Mouse (Mus musculus) lung, embryonic 15.5 days (tissue): ENCODE data around the gene Mybbp1a. TPM values are rescaled to one million over a fixed set of nuclear protein-coding genes. Genes with fewer than 3 reads are reported as not detected.

Source experiments
- ATAC-seq: fragments of 200-750 bp; cut with Nextera tagmentation; 2 replicates; pipeline ENCODE4 v1.8.0; 2017; ENCODE audit warnings: moderate number of reproducible peaks, borderline replicate concordance; ENCODE audit not compliant: low FRiP score, low TSS enrichment; ENCODE audit errors: extremely low read depth
- H3K27ac ChIP-seq: fragments of 300-500 bp; sonication (generic); 2 replicates; pipeline ENCODE4 v1.5.1; 2015; ENCODE audit warnings: moderate library complexity, mild to moderate bottlenecking, inconsistent platforms
- H3K27me3 ChIP-seq: fragments of 300-500 bp; sonication (generic); 2 replicates; pipeline ENCODE4 v1.6.1; 2015; ENCODE audit warnings: inconsistent platforms
- H3K36me3 ChIP-seq: fragments of 300-500 bp; sonication (generic); 2 replicates; pipeline ENCODE4 v1.6.1; 2015; ENCODE audit warnings: inconsistent platforms
- H3K4me1 ChIP-seq: fragments of 300-500 bp; sonication (generic); 2 replicates; pipeline ENCODE4 v1.6.1; 2015; ENCODE audit warnings: inconsistent platforms
- H3K4me2 ChIP-seq: fragments of 300-500 bp; sonication (generic); 2 replicates; pipeline ENCODE4 v1.6.1; 2015; ENCODE audit warnings: inconsistent platforms, mild to moderate bottlenecking, moderate library complexity
- H3K4me3 ChIP-seq: fragments of 300-500 bp; sonication (generic); 2 replicates; pipeline ENCODE4 v1.5.1; 2015; ENCODE audit warnings: mild to moderate bottlenecking, inconsistent platforms
- H3K9ac ChIP-seq: fragments of 300-500 bp; sonication (generic); 2 replicates; pipeline ENCODE4 v1.6.1; 2015; ENCODE audit warnings: inconsistent platforms
- H3K9me3 ChIP-seq: fragments of 300-500 bp; sonication (generic); 2 replicates; pipeline ENCODE4 v1.6.1; 2016; ENCODE audit warnings: inconsistent platforms
- WGBS: fragments of 180-500 bp; shearing (Covaris S2); methylation state at CpG from one replicate; pipeline ENCODE4 v1.1.7; 2015; 5-methylcytosine and 5-hydroxymethylcytosine counted together
- polyA plus RNA-seq: library from polyadenylated mRNA; unstranded; fragments of >200 nt; fragmentation: Nextera tagmentation; extraction: Ambion mirVana; gene quantifications from 2 replicates; pipeline ENCODE4 v1.2.1, GENCODE M21; 2015

Mybbp1a gene
- polyA plus RNA-seq, 1 experiment from 2014 or later = 140 TPM

DNA sequence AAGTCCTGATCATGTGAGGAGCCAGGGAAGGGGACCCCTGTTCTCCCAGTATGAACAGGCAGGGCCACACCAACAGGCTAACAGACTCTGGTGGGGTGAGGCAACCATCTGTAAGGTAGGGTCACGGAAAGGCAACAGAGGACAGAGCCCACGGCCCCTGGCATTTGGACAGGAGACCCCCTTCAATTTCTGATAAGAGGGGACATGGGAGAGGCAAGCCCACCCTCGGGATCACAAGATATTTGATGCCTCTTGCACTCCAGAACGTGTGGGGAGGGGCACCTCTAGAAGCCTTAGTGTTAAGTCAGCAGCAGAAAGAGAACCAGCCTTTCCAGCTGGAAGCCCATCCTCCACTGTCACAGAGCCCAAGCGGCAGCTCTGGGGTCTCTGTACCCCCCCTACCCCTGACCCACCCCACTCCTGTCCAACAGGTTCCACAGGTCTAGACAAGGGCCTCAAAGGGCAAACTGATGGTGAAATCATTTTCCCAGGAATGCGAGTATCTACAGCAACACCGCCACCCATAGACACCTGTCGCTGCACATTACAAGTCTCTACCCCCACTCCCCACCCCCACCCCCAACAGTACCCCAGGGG, 35.0 kb upstream of the Mybbp1a start:
- Histone ChIP-seq H3K4me2 (peak overlapping the region; percentile 95), H3K27me3 (no peaks in the 10 kb centered on the region), H3K36me3 (peaks cover 12% of the 10 kb centered on the region), H3K4me1 (peaks cover 83% of the 10 kb centered on the region), H3K27ac (peak overlapping the region; percentile 91), H3K4me3 (peak overlapping the region; percentile 95; the same call in 1 of the 2 replicates), H3K9me3 (no peaks in the 10 kb centered on the region), H3K9ac (no peak overlapping the region)
- WGBS = 37% methylated on average over 8 of the region's 8 CpGs
- peak; percentile 31; the same call in 1 of the 2 replicates for ATAC-seq

DNA sequence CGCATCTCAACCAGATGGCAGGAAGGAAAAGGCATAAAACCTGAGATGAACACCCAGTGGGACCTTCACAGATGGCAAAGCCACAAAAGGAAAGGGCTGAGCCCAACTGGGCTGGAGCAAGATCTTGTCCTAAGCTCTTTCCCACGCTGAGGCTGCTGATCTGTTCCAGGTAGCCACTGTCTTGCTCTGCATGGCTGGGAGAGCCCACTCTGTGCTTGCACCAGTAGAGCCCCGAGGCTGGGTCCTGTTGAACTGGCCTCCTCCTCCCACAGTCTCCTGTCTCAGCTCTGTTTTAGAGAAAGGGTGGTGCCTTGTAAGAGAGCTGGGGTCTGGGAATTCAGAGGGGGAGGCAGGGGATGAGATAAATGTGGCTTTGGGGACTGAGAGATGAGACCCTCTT, 34.1 kb upstream of the Mybbp1a start:
- Histone ChIP-seq H3K27ac (peak overlapping the region; percentile 91), H3K36me3 (peaks cover 8% of the 10 kb centered on the region; the same call in 1 of the 2 replicates), H3K27me3 (no peaks in the 10 kb centered on the region), H3K9me3 (no peaks in the 10 kb centered on the region), H3K9ac (0 out of 2 replicates have a peak overlapping the region, but pooled peaks have one; percentile 5), H3K4me3 (peak overlapping the region; percentile 95; the same call in 1 of the 2 replicates), H3K4me1 (peaks cover 78% of the 10 kb centered on the region), H3K4me2 (peak overlapping the region; percentile 95)
- 23% methylated on average over 3 of the region's 3 CpGs for WGBS
- ATAC-seq = no peak

DNA sequence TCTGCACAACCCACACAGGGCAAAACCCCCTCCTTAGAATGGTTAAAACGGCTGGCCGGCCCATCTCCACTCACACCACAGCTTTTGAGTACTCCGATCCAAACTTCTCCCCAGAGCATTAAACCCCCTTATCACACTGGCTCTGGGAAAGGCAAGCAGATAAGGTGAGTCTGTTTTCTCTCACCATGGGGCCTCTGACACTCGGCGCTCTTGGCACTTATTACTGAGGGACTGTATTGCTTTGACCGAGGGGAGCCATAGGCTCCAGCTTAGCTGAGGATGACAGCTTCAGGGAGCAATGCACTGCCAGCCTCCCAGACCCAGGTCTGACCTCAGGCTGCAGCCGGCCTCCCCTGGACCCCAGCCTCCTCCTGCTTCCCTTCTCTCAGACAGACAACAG, 33.6 kb upstream of the Mybbp1a start:
- no peak for ATAC-seq
- H3K4me1 ChIP-seq = peaks cover 78% of the 10 kb centered on the region
- peak overlapping the region; percentile 91 for H3K27ac ChIP-seq
- peak overlapping the region; percentile 95 for H3K4me3 ChIP-seq
- H3K9ac ChIP-seq = peak overlapping the region; percentile 25
- H3K27me3 ChIP-seq = no peaks in the 10 kb centered on the region
- 3% methylated on average over 7 of the region's 7 CpGs for WGBS
- H3K36me3 ChIP-seq = peaks cover 4% of the 10 kb centered on the region; the same call in 1 of the 2 replicates
- H3K9me3 ChIP-seq = no peaks in the 10 kb centered on the region
- H3K4me2 ChIP-seq = peak overlapping the region; percentile 95

DNA sequence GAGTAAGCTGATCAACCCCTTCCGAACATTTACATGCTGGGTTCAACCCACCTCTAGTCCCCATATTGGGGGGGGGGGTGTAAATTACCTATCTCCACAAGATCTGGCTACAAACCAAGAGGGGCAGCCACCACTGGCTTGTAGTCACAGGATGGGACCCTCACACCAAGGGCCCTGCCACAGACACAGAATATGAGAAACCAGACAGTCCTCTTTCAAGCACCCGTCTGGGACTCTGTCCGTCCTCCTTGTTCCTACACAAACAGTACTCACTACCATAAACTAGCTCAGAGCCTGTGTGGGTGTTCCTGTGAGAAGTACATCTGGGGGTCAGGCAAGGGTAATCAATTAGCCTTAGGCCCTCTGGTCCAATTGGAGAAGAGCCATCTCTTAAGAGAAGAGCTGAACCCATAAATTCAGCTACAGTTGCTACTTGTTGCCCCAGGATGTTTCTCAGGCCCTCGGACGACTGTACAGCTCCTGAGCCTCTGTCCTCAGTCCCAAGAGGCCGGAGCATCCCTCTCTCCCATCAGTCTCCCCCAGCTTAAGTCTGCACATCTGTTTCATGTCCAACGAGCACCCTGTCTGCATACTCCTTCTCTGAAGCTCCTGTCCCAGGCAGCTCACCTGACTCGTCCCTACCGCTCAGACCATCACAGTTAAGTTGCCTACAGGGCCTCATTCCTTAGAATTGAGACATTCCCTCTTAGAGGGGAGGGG, 32.5 kb upstream of the Mybbp1a start:
- Histone ChIP-seq H3K4me3 (peak overlapping the region; percentile 95), H3K9ac (peak overlapping the region; percentile 96), H3K27me3 (no peaks in the 10 kb centered on the region), H3K4me1 (peaks cover 81% of the 10 kb centered on the region), H3K27ac (peak overlapping the region; percentile 91), H3K4me2 (peak overlapping the region; percentile 95), H3K36me3 (no peaks in the 10 kb centered on the region), H3K9me3 (no peaks in the 10 kb centered on the region)
- 22% methylated on average over 9 of the region's 9 CpGs for WGBS
- ATAC-seq = no peak

DNA sequence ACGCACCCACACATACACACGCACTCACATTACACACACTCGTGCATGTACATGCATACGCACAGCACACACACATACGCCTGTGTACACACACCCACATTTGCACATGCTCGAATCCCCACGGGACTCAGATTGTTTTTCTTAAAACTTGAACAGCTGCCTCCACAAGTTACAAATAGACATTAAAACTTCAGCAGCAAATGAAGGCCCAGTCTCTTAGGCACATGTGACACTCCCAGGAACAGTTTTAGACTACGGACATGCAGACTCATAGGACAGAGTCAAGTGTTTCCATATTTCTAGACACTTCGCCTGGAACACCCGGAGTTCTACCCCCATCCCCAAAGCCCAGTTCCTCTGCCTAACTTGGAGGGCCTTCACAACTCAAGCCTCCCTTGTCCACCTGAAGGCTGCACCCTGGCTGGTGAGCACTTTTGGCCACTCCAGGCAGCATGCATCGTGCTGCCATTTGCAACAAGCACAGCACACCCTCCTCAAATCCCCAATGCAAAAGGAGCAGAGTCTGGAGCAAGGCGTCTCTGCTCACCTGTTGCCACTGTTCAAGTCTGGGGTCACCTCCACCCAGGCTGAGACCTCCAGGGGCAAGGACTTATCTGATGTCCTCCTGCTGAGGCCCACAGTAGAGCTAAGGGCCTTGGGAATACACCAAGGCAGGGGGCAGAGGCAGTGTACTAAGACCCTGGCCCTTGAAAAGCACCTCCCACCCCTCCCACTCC, 31.3 kb upstream of the Mybbp1a start:
- no peak for ATAC-seq

DNA sequence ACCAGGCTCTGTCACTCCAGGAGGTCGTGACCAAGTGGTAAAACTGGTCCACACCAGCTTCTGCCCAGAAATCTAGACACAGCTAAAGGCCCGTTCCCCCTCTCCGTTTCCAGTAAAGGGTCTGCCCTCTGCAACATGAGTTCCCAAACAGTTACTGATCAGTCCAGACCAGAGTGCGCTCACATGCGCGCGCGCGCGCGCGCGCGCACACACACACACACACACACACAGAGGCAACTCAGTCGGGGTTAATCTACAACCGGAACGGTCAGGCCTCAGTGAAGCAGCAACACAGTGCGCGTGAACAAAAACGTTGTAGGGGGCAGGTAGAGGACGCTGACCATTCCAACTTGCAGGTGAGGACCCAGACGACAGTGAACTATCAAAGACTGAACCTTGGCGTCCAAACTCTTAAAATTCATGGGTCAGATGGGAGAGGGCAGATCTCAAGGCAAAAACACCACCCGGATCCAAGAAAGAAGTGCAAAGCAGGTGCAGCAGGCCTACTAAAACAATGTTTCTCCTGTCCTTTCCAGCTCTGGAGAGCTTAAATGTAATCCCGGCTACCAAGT, 30.5 kb upstream of the Mybbp1a start:
- Histone ChIP-seq H3K9me3 (no peaks in the 10 kb centered on the region), H3K27ac (peak overlapping the region; percentile 91), H3K27me3 (no peaks in the 10 kb centered on the region), H3K36me3 (no peaks in the 10 kb centered on the region), H3K4me1 (peaks cover 65% of the 10 kb centered on the region), H3K9ac (peak overlapping the region; percentile 96), H3K4me2 (peak overlapping the region; percentile 95), H3K4me3 (peak overlapping the region; percentile 95)
- WGBS = 2% methylated on average over 25 of the region's 25 CpGs
- ATAC-seq = no peak

More for the DNA sequence above, 31.3 kb upstream of the Mybbp1a start:
- Histone ChIP-seq H3K9ac (peak overlapping the region; percentile 96), H3K4me1 (peaks cover 71% of the 10 kb centered on the region), H3K36me3 (no peaks in the 10 kb centered on the region), H3K9me3 (no peaks in the 10 kb centered on the region), H3K4me2 (peak overlapping the region; percentile 95), H3K27me3 (no peaks in the 10 kb centered on the region), H3K27ac (peak overlapping the region; percentile 91), H3K4me3 (peak overlapping the region; percentile 95)
- 26% methylated on average over 12 of the region's 12 CpGs for WGBS

DNA sequence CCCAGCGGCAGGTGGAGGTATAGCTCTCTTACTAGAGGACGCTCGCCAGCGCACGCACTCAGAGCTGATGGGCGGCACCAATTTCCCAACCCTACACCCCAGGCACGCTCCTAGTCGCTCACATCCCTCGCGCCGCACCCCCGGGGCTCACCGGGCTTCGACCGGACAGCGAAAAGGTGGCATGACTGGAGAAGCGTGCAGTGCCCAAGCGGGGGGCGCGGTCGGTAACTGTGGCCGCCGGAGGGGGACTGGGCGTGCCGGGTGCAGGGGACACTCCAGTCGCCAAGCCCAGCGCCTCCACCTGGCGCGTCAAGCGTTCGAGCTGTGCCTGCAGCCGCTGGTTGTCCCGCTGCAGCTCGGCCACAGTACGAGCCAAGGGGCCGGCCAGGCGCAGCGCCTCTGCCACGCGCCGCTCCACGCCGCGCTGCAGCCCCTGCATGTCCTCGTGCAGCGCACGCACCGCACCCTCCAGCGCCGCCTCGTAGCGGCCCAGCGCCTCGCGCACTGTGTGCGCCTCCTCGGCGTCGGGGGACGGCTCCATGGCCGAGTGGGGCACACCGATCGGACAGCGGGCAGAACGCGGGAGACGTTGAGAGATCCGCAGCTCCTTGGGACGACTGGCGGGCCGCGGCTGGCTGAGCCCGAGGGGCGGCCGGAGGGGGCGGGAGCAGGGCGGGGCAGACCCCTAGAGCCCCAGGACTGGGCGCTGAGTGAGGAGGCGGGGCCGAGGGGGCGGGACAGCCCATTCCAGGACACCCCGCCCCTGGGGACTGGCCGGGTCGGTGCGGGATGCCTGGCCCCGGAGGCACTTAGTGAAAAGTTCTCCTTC, 29.8 kb upstream of the Mybbp1a start, which contains the start of gene Smtnl2:
Gene Smtnl2, minus strand, starts transcription at position 621 of the 829 bp plus-strand sequence.
- Histone ChIP-seq H3K9ac (peak within 1 kb of the TSS; percentile 96), H3K9me3 (no peaks in the 10 kb centered on the region), H3K36me3 (no peaks in the 10 kb centered on the region), H3K27ac (peak within 1 kb of the TSS; percentile 91), H3K4me1 (peaks cover 58% of the 10 kb centered on the region), H3K27me3 (no peaks in the 10 kb centered on the region), H3K4me2 (peak within 1 kb of the TSS; percentile 95), H3K4me3 (peak within 1 kb of the TSS; percentile 95)
- under 1% methylated on average over 79 of the region's 86 CpGs for WGBS
- peak; percentile 95 for ATAC-seq

DNA sequence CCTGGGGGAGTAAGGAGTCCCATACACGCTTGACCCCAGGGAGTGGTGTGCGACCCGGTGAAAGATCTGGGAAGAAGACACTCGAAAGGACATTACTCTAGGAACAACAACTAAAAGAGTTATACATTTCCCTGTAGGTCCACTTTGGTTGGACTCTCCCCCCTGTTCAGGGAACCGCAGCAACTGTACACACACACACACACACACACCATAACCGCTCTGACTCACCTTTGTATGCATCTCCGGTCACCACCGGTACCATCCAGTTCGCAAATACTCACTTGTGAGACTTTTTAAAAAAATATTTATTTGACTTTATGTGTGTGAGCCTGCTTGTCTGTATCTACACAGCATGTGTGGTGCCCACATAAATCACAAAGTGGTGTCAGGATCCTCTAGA, 29.2 kb upstream of the Mybbp1a start:
- Histone ChIP-seq H3K9ac (no peak overlapping the region), H3K4me2 (peak overlapping the region; percentile 95), H3K4me3 (peak overlapping the region; percentile 95), H3K27me3 (no peaks in the 10 kb centered on the region), H3K4me1 (peaks cover 51% of the 10 kb centered on the region), H3K36me3 (no peaks in the 10 kb centered on the region), H3K27ac (0 out of 2 replicates have a peak overlapping the region, but pooled peaks have one; percentile 45), H3K9me3 (no peaks in the 10 kb centered on the region)
- 16% methylated on average over 9 of the region's 9 CpGs for WGBS
- ATAC-seq = no peak

DNA sequence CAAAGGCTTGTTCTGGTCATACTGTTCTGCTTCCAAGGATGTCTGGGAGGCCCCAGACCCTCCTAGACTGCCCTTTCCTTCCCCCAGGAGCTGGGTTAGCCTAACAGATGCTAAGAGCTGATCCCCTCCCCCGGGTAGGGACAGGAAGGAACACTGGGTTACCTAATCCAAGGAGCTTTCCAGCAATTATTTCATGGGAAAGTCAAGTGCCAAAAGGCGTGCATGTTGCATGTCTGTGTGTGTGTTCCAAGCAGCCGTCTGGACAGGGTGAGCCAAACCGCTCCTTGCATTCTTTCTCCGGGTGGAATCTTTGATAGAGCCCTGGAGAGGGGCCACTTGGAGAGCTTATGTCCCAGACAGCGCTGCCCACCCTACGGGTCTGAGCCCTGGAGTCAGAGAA, 28.1 kb upstream of the Mybbp1a start:
- H3K4me3 ChIP-seq = no peak overlapping the region
- H3K9me3 ChIP-seq = no peaks in the 10 kb centered on the region
- no peaks in the 10 kb centered on the region for H3K36me3 ChIP-seq
- H3K9ac ChIP-seq = no peak overlapping the region
- 0 out of 2 replicates have a peak overlapping the region, but pooled peaks have one; percentile 31 for H3K27ac ChIP-seq
- H3K4me2 ChIP-seq = no peak overlapping the region
- no peaks in the 10 kb centered on the region for H3K27me3 ChIP-seq
- H3K4me1 ChIP-seq = peaks cover 40% of the 10 kb centered on the region
- no peak for ATAC-seq
- WGBS = 47% methylated on average over 7 of the region's 7 CpGs

DNA sequence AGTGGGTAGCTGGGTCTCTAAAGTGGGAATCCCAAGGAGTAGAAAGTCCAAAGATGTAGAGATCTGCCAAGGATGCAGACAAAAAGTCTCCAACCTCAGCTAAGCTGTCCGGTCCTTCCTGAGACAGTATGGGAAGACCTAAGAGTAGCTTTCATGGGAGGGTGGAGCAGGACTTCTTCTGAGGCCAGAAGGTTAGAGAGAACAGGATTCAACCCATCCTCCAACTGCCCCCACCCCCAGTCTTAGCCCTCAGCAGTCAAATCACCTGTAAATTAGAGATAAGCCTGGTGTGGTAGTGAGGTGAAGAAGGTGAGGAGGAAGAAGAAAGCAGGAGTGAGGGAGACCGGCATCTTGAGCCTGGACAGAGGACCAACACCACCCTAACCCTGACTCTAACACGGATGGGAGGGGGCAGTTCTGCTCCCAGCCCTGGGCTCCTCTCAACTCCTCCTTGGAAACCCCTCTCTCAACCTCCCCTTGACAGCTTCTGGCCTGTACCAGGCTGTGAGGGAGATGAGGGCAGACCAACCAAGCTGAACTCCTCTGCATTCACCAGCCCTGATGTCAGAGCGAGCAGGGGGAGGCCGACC, 27.5 kb upstream of the Mybbp1a start:
- Histone ChIP-seq H3K27ac (no peak overlapping the region), H3K9me3 (no peaks in the 10 kb centered on the region), H3K36me3 (no peaks in the 10 kb centered on the region), H3K4me1 (peaks cover 34% of the 10 kb centered on the region), H3K27me3 (no peaks in the 10 kb centered on the region), H3K4me2 (no peak overlapping the region), H3K4me3 (no peak overlapping the region), H3K9ac (no peak overlapping the region)
- no peak for ATAC-seq
- WGBS = 62% methylated on average over 5 of the region's 5 CpGs
